Mouse (Mus musculus): ENCODE results near the gene Ggta1.

DNA sequence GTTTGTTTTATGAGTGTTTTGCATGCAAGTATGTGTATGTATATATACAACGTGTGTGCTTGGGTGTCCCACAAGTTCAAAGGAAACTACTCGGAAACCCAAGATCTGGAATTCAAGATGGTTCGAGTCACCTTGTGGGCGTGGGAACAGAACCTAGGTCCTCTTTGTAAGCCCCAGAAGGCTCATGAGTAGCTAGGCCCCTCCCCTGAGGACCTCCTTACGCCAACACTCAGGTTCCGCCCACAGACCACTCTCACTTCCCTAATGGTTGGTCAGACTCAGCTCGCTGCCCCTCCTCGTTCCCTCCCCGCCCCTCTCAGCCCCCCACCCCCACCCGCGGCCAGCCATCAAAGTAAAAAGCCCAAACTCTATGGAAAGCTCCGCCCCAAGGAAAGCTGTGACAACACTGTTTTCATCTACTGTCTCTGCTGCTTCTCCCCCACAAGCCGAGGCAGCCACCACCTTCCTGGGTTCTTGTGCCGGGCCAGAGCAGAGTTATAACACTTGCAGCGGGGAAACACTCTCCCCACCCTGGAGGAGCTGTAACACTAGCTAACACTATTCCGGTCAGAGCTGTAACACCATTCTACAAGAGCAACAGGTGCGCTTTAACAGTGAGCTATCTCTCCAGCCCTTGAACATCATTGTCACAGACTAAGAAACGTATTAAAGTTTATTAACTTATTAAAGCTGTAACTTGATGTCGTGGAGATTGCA is 499 bp upstream of the Ggta1 start:
- TF ChIP-seq HCFC1 (IDR thresholded peaks at IDR 0.05; ENCODE audit: low read depth, low read length) = no peak
- TF ChIP-seq CHD2 (IDR thresholded peaks at IDR 0.05; ENCODE audit: low read length) = no peak; the same call in 1 of the 2 replicates
- TF ChIP-seq JUND (conservative IDR thresholded peaks at IDR 0.05; ENCODE audit: low read depth, low read length) = 0 out of 2 replicates have a peak, but pooled peaks have one; percentile 4
- 0 out of 2 replicates have a peak, but pooled peaks have one; percentile 12 for TF ChIP-seq NRF1 (IDR thresholded peaks at IDR 0.05; ENCODE audit: low read depth, low read length)
- no peak for TF ChIP-seq ZNF384 (IDR thresholded peaks at IDR 0.05; ENCODE audit: low read depth, low read length)
- 0 out of 2 replicates have a peak, but pooled peaks have one; percentile 41 for TF ChIP-seq NELFE (IDR thresholded peaks at IDR 0.05; ENCODE audit: low read depth, low read length)
- no peak for TF ChIP-seq RCOR1 (conservative IDR thresholded peaks at IDR 0.05; ENCODE audit: low read depth, low read length)
- TF ChIP-seq USF2 (conservative IDR thresholded peaks at IDR 0.05; ENCODE audit: low read depth, low read length) = no peak
- 0 out of 2 replicates have a peak, but pooled peaks have one; percentile 33 for TF ChIP-seq POLR2AphosphoS2 (IDR thresholded peaks at IDR 0.05; ENCODE audit: low read depth, low read length)
- peak; percentile 42; the same call in 1 of the 2 replicates for TF ChIP-seq TCF12 (IDR thresholded peaks at IDR 0.05; ENCODE audit: low read depth, low read length)
- TF ChIP-seq E2F4 (IDR thresholded peaks at IDR 0.05; ENCODE audit: insufficient replicate concordance, low read depth, low read length) = no peak
- TF ChIP-seq CTCF (conservative IDR thresholded peaks at IDR 0.05 in 1 of 2, IDR thresholded peaks at IDR 0.05 in 1 of 2; ENCODE audit: low read depth in 2 of 2, low read length in 2 of 2) = no peak
- TF ChIP-seq PAX5 (IDR thresholded peaks at IDR 0.05; ENCODE audit: low read length) = no peak

All from CH12.LX (cell line).